Mouse (Mus musculus) limb, embryonic 10.5 days (tissue): ENCODE results near the gene Src. TPM values are rescaled to one million over a fixed set of nuclear protein-coding genes. Genes with fewer than 3 reads are reported as not detected.

Experiments
- DNase-seq: peaks from one replicate; pipeline ENCODE4 v3.0.0-alpha.2; 2017; ENCODE audit warnings: low spot score
- H3K27ac ChIP-seq: fragments of 300-500 bp; sonication (generic); 2 replicates; pipeline ENCODE4 v1.5.1; 2016; ENCODE audit warnings: mild to moderate bottlenecking
- H3K27me3 ChIP-seq: fragments of 300-500 bp; sonication (generic); 2 replicates; pipeline ENCODE4 v1.6.1; 2016; ENCODE audit warnings: low read depth, mild to moderate bottlenecking; ENCODE audit not compliant: poor library complexity, severe bottlenecking
- H3K36me3 ChIP-seq: fragments of 300-500 bp; sonication (generic); 2 replicates; pipeline ENCODE4 v1.6.1; 2016; ENCODE audit warnings: mild to moderate bottlenecking, moderate library complexity
- H3K4me1 ChIP-seq: fragments of 300-500 bp; sonication (generic); 2 replicates; pipeline ENCODE4 v1.6.1; 2016
- H3K4me3 ChIP-seq: fragments of 300-500 bp; sonication (generic); 2 replicates; pipeline ENCODE4 v1.5.1; 2016; ENCODE audit warnings: mild to moderate bottlenecking, moderate library complexity
- H3K9me3 ChIP-seq: fragments of 300-500 bp; sonication (generic); replicated peaks from 2 replicates; pipeline ENCODE4 v1.6.1; 2016; ENCODE audit warnings: mild to moderate bottlenecking
- WGBS: fragments of 180-500 bp; shearing (Covaris S2); methylation state at CpG from one replicate; pipeline ENCODE4 v1.1.7; 2016; 5-methylcytosine and 5-hydroxymethylcytosine counted together
- polyA plus RNA-seq: library from polyadenylated mRNA; unstranded; fragments of >200 nt; fragmentation: Nextera tagmentation; extraction: Ambion mirVana; gene quantifications from 2 replicates; pipeline ENCODE4 v1.2.1, GENCODE M21; 2016

Src gene
- polyA plus RNA-seq, 1 experiment from 2014 or later = 26.2 TPM

DNA sequence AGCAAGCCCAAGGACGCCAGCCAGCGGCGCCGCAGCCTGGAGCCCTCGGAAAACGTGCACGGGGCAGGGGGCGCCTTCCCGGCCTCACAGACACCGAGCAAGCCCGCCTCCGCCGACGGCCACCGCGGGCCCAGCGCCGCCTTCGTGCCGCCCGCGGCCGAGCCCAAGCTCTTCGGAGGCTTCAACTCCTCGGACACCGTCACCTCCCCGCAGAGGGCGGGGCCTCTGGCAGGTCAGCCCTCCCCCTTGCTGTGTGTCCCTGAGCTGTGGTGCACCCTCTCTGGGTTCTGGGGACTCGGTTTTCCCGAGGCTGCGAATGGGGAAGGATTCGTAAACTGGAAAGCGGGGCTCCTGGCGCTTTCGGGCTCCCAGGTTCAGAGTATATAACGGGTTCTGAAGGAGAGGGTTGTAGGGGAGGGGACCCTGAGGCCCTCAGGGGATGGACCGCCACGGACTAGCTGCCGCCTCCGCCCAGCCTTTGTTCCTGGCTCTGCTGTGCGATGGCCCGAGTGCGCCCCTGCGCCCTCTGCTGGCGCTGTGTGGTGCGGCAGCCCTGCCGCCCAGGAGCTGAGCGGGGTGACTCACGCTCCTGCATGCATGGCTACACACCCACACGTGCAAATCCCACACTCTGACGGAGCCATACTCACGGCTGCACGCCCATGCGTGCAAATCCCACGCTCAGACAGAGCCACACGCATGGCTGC lies 39.0 kb downstream of the Src start:
- no peaks in the 10 kb centered on the region for H3K9me3 ChIP-seq
- peaks cover 6% of the 10 kb centered on the region; the same call in 1 of the 2 replicates for H3K27me3 ChIP-seq
- peaks cover 73% of the 10 kb centered on the region for H3K36me3 ChIP-seq
- peak overlapping the region; percentile 99 for H3K27ac ChIP-seq
- peaks cover 57% of the 10 kb centered on the region for H3K4me1 ChIP-seq
- DNase-seq = peak; percentile 96
- H3K4me3 ChIP-seq = peak overlapping the region; percentile 52
- WGBS = 1% methylated on average over 56 of the region's 56 CpGs

DNA sequence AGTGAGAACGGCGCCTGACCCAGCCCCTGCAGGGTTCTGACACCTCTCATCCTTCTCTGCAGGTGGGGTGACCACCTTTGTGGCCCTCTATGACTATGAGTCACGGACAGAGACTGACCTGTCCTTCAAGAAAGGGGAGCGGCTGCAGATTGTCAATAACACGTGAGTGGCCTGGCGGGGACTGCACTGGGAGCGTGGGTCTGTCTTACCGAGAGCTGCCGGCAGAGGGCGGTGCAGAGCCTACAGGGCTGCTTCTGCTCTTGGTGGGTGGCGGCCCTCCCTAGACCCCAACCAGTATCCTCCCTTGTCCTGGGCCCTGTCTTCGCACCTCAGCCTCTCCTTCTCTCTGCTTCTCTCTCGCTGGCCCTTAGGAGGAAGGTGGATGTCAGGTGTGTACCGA lies 40.2 kb downstream of the Src start:
- DNase-seq = peak; percentile 94
- Histone ChIP-seq H3K36me3 (peaks cover 71% of the 10 kb centered on the region), H3K27me3 (peaks cover 6% of the 10 kb centered on the region; the same call in 1 of the 2 replicates), H3K9me3 (no peaks in the 10 kb centered on the region), H3K27ac (peak overlapping the region; percentile 99), H3K4me3 (no peak overlapping the region), H3K4me1 (peaks cover 69% of the 10 kb centered on the region)
- WGBS = 17% methylated on average over 14 of the region's 14 CpGs

- no peak for DNase-seq
- peaks cover 6% of the 10 kb centered on the region; the same call in 1 of the 2 replicates for H3K27me3 ChIP-seq
- peaks cover 68% of the 10 kb centered on the region for H3K36me3 ChIP-seq
- WGBS = 37% methylated on average over 5 of the region's 5 CpGs
- H3K4me3 ChIP-seq = no peak overlapping the region
- peak overlapping the region; percentile 99 for H3K27ac ChIP-seq
- peaks cover 81% of the 10 kb centered on the region for H3K4me1 ChIP-seq
- H3K9me3 ChIP-seq = no peaks in the 10 kb centered on the region
Measured at GRCm38 (mm10) chr2:157459736-157460135, 41.5 kb downstream of the Src start.

DNA sequence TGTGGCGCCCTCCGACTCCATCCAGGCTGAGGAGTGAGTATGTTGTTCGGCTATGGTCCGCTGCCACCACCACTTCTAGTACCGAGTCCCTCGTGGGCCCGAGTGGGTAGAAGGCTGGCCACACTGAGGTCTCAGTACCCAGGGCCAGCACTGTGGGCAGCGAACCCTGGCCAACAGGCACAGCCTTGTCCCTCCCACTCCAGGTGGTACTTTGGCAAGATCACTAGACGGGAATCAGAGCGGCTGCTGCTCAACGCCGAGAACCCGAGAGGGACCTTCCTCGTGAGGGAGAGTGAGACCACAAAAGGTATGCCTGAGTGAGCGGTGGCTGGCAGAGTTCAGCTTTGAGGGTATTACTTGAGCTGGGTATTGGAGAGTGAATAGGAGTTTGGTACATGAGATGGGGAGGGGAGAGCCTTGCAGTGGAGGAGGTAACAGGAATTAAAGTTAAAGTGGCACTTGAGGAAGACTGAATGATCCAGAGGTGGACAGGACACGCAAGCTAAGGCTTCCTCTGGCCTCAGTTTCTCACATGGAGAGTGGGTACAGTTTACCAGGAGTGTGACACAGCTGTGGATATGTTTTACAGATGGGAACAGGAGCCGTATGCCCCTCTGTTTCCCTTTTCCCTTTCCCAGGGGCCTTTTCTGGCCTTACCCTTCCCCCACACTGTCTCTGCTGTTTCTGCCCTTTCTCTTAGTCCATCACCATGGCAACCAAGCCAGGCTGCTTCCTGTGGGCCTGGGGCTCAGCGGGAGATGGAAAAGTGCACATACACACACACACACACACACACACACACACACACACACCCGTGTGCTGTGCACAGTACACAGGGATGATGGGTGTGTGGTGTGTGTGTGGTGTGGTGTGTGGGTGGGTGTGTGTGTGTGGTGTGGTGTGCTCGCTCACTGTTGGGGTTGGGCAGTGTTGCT lies 44.8 kb downstream of the Src start:
- H3K4me3 ChIP-seq = peak overlapping the region; percentile 39
- peak overlapping the region; percentile 99 for H3K27ac ChIP-seq
- H3K9me3 ChIP-seq = no peaks in the 10 kb centered on the region
- peaks cover 71% of the 10 kb centered on the region for H3K36me3 ChIP-seq
- peak; percentile 87 for DNase-seq
- H3K27me3 ChIP-seq = no peaks in the 10 kb centered on the region
- 57% methylated on average over 20 of the region's 20 CpGs for WGBS
- H3K4me1 ChIP-seq = peaks cover 99% of the 10 kb centered on the region

DNA sequence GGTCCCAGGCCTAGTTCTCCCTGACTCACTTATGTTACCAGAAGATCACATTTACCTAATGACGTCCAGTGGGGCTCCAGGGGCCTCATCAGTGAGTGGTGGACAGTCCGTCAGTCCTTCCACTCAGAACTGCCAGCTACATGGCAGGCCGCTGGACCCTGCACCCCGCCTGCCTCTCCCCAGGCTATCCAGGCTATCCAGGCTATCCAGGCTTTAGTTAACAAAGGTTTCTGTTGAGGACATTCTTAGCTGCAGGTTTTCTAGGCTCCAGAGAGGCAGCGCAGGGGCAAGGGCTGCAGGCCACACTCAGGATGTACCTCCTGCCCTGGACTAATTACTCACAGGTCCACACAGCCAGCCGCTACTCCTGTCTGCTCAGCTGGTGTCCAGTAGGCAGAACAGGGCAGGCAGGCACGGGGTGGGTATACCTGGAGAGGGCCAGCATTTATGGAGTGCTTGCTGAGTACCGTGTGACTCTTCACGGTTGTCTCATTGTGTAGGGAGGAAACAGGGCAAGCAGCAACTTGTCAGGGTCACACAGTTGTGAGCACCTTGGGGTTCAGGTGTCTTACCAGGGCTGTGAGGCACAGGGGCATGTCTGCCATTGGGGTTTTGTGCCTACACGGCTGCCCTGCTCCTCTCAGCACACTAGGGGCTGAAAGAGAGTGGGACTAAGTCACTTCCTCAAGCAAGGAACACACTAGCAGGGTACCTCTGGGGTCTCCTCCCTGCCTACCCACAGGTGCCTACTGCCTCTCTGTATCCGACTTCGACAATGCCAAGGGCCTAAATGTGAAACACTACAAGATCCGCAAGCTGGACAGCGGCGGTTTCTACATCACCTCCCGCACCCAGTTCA lies 45.9 kb downstream of the Src start:
- no peaks in the 10 kb centered on the region for H3K27me3 ChIP-seq
- DNase-seq = peak; percentile 77
- no peaks in the 10 kb centered on the region for H3K9me3 ChIP-seq
- peak overlapping the region; percentile 39 for H3K4me3 ChIP-seq
- H3K4me1 ChIP-seq = peaks cover 93% of the 10 kb centered on the region
- WGBS = 19% methylated on average over 16 of the region's 16 CpGs
- peak overlapping the region; percentile 99 for H3K27ac ChIP-seq
- H3K36me3 ChIP-seq = peaks cover 76% of the 10 kb centered on the region

- peaks cover 76% of the 10 kb centered on the region for H3K36me3 ChIP-seq
- peak overlapping the region; percentile 39 for H3K4me3 ChIP-seq
- H3K27me3 ChIP-seq = no peaks in the 10 kb centered on the region
- DNase-seq = peak; percentile 92
- no peaks in the 10 kb centered on the region for H3K9me3 ChIP-seq
- peaks cover 88% of the 10 kb centered on the region for H3K4me1 ChIP-seq
- WGBS = 0% methylated on average over 12 of the region's 12 CpGs
- H3K27ac ChIP-seq = peak overlapping the region; percentile 99
Measured at GRCm38 (mm10) chr2:157464746-157465126, 46.5 kb downstream of the Src start.

DNA sequence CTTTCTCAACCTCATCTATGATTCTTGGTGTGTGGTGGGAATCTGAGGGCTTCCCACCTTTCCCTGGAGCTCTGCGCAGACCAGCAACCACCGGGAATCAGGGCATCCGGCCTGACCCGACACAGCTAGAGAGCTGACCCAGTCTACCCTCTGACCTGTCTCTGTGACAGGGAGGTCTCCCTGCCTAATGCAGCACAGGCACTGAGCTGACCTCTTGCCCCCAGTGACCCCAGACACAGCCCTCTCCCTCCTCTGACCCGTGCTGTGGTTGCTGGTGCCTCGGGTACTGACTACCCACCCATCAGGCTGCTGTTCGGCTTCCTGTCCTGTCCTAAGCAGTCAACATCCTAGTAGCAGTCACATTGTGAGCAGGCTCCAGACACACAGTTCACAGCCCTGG lies 48.6 kb downstream of the Src start:
- no peaks in the 10 kb centered on the region for H3K27me3 ChIP-seq
- no peaks in the 10 kb centered on the region for H3K9me3 ChIP-seq
- 24% methylated on average over 7 of the region's 7 CpGs for WGBS
- peak overlapping the region; percentile 99 for H3K27ac ChIP-seq
- peaks cover 89% of the 10 kb centered on the region for H3K4me1 ChIP-seq
- peaks cover 76% of the 10 kb centered on the region for H3K36me3 ChIP-seq
- peak; percentile 43 for DNase-seq
- H3K4me3 ChIP-seq = no peak overlapping the region

GRCm38 (mm10) chr2:157468130-157468796 lies 50.0 kb downstream of the Src start:
- 67% methylated on average over 8 of the region's 8 CpGs for WGBS
- Histone ChIP-seq H3K9me3 (no peaks in the 10 kb centered on the region), H3K4me1 (peaks cover 89% of the 10 kb centered on the region), H3K36me3 (peaks cover 67% of the 10 kb centered on the region), H3K4me3 (no peak overlapping the region), H3K27me3 (no peaks in the 10 kb centered on the region), H3K27ac (peak overlapping the region; percentile 99)
- no peak for DNase-seq

- H3K4me1 ChIP-seq = peaks cover 89% of the 10 kb centered on the region
- DNase-seq = no peak
- WGBS = 66% methylated on average over 7 of the region's 7 CpGs
- no peaks in the 10 kb centered on the region for H3K27me3 ChIP-seq
- peaks cover 58% of the 10 kb centered on the region for H3K36me3 ChIP-seq
- H3K9me3 ChIP-seq = no peaks in the 10 kb centered on the region
- H3K27ac ChIP-seq = peak overlapping the region; percentile 92
- H3K4me3 ChIP-seq = no peak overlapping the region
Measured at GRCm38 (mm10) chr2:157471292-157471691, 53.0 kb downstream of the Src start.

- Histone ChIP-seq H3K4me1 (peaks cover 89% of the 10 kb centered on the region), H3K27ac (peak overlapping the region; percentile 92), H3K9me3 (no peaks in the 10 kb centered on the region), H3K4me3 (0 out of 2 replicates have a peak overlapping the region, but pooled peaks have one; percentile 13), H3K36me3 (peaks cover 54% of the 10 kb centered on the region), H3K27me3 (no peaks in the 10 kb centered on the region)
- no peak for DNase-seq
- 20% methylated on average over 6 of the region's 6 CpGs for WGBS
Measured at GRCm38 (mm10) chr2:157471737-157472136, 53.5 kb downstream of the Src start.

GRCm38 (mm10) chr2:157472469-157472868 lies 54.2 kb downstream of the Src start:
- H3K27me3 ChIP-seq = no peaks in the 10 kb centered on the region
- DNase-seq = no peak
- H3K36me3 ChIP-seq = peaks cover 47% of the 10 kb centered on the region
- H3K27ac ChIP-seq = peak overlapping the region; percentile 92
- H3K4me1 ChIP-seq = peaks cover 89% of the 10 kb centered on the region
- 70% methylated on average over 4 of the region's 4 CpGs for WGBS
- H3K4me3 ChIP-seq = no peak overlapping the region
- H3K9me3 ChIP-seq = no peaks in the 10 kb centered on the region

GRCm38 (mm10) chr2:157474269-157474729 lies 56.1 kb downstream of the Src start:
- Histone ChIP-seq H3K9me3 (no peaks in the 10 kb centered on the region), H3K36me3 (peaks cover 28% of the 10 kb centered on the region), H3K4me3 (peak overlapping the region; percentile 15; the same call in 1 of the 2 replicates), H3K27ac (peak overlapping the region; percentile 92), H3K27me3 (no peaks in the 10 kb centered on the region), H3K4me1 (peaks cover 96% of the 10 kb centered on the region)
- no peak for DNase-seq
- 16% methylated on average over 6 of the region's 6 CpGs for WGBS
